Mouse (Mus musculus): ENCODE measurements at regions not wholly inside any gene's neighbourhood (a gene's known extent, or its start where the extent isn't known, plus 50 kb on each side); places are given as distances from the start of the nearest gene placed in this dataset.

DNA sequence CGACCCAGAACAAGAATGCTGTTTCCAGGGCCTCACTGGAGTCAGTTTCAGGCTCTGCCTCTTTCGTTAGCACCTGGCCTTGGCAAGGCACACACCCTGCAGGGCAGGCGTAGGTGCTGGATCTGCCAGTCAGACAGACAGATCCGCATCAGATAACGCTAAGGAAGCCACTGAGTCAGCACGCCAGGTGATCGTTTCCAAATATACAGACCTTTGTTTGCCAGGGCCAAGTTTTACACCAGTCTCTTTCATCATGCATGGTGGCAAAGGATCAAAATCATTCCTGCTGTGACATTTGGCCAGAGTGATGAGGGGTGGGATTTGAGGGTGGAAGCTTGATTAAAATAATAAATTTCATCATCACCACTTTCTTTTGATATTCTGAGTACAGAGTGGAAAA is 411.0 kb downstream of the Ofcc1 start:
- intact Hi-C loops (cut with DNase I): loop anchor here (10.0 kb wide), 1 partner anchor 805 kb away; no protein-coding TSS in a partner anchor

DNA sequence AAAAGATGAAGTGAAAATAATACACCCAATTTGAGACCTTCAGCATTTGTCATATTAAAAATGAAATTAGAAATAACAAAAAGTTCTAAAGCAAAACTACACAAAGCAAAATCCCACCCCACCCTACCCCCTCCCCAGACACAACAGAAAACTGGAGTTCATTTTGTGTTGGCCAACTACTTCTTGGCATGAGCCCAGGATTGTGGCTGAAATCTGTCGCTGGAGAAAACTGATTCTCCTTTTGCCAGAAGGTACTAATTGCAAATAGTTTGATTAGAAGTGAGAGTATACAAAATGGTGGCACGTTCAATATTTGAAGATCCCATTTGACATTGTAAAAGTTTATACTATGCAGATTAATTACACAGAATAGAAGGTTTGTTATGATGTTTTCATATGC is 426.0 kb downstream of the Ofcc1 start:
- intact Hi-C loops (cut with DNase I): no loop called here

DNA sequence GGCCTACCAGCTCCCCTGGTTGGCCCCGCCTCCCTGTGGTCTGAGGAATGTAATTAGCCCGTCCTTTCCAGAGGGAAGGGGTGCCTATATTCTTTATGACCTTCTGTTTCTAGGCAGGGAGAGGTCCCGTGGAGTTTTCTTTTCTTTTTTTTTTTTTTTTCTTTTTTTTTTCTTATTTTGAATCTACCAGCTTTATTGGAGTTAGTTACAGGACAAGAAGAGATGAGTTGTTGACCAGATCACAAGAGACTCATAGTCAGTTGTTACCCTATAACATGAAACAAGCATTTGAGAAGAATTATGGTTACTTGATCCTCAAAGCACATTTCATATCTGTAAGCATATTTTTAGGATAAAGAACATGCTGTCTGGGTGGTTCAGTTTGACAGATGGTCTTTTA is 429.8 kb downstream of the Ofcc1 start:
- intact Hi-C loops (cut with DNase I): no loop called here

DNA sequence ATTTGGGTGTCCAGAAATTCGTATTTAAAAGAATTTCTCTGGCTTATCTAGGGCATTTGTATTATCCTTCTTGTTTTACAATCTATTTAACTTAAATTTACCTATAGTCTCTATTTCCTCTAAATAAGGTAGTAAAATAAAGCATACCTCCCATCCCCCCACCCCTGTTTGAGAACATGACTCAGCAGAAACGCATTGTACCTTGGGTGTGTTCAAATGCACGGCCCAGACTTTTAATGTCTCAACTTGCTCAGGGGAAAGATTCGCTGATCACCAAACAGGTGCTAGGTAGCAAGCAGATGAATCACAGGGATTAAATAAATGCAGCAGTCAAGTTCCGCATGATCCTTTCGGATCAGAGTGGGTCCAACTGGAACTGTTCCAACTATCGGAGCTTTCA is 432.7 kb downstream of the Ofcc1 start:
- intact Hi-C loops (cut with DNase I): no loop called here

DNA sequence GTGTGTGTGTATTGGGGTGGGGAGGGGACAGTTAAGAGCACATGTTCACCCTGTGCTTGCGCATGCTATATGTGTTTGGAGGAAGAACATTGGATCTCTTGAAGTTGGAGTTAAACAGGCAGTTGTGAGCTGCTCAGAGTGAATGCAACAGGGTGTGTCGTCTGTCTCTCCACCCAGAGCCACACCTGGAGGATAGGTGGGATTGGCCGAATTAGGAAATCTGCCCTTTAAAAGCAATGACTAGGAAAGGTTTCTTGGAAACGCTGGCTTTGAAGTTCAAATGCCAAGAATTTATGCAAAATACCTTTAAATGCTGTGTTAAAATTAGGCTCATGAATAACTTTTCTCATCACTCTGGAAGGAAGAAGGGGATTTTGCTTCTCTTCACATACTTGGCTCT is 436.9 kb downstream of the Ofcc1 start:
- intact Hi-C loops (cut with DNase I): no loop called here

DNA sequence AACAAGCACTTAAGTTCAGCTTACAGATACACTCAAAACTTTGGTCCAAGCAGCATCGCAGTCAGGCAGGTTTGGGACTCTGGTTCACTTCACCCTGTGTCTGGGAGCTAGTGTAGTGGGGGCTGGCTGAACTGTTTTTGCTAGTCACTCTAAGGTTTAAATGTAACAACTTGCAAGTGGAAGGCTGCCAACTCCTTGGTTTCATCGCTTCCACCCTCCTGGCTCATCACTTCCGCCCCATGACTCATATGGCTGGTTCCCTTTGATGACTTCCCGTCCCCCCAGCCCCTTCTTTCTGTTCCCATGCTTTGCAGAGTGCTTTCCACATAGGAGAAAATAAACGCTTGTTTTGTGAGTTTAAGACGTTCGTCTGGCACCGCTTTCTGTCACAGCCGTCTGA is 438.1 kb downstream of the Ofcc1 start:
- intact Hi-C loops (cut with DNase I): no loop called here

DNA sequence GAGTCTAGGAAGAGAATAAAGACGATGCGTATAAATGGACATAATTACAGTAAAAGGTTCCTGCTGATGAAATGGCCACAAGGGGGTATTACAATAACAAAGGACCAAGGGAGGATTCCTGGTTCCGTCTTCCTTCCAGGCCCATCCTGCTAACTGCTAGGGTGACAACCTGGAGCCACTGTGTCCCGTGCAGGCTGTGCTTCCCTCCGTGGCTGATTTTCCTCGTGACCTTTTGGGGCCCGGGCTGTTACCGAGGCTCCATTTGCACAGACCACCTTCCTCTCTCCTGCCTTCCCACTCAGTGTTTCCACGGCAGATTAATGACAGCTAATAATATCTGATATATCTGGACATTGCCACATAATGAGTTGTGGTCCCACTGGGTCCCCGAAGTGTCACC is 453.5 kb downstream of the Ofcc1 start:
- intact Hi-C loops (cut with DNase I): no loop called here

DNA sequence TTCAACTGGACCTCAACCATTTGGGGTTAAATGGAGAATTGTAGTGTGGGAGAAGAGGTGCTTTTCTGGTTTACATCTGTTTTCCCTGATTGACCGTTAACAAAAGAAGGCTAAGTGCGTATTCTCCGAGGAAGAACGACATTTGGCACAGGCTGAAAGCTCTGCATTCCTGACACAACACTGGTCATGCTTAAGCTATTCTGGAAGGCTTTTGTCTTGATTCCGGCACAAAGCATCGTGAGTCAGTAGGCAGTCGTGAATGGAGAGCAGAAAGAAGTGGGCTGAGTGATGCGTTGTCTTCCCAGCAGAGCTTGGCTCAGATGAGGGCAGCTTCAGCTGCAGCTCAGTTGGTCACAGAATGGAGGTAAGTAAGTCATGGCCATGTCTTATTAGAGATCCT is 457.0 kb downstream of the Ofcc1 start:
- intact Hi-C loops (cut with DNase I): no loop called here

DNA sequence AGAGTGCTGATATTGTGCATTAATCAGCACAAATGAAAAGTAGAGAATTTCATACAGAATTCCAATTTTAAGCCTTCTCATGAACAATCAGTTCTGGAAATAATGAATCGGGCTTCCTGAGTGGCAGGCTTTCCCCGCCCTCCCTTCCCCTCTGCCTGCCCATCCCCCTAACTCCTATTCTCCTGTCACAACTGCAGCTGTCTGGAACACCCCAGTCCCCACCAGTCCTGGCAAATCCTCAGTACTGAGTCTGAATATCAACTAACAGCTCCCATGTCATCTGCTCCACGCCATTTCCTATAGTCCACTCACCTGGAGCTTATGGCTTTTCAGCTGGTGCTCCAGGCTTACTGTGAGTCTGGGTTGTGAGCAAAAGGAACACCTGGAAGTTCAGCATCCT is 457.9 kb downstream of the Ofcc1 start:
- intact Hi-C loops (cut with DNase I): no loop called here

DNA sequence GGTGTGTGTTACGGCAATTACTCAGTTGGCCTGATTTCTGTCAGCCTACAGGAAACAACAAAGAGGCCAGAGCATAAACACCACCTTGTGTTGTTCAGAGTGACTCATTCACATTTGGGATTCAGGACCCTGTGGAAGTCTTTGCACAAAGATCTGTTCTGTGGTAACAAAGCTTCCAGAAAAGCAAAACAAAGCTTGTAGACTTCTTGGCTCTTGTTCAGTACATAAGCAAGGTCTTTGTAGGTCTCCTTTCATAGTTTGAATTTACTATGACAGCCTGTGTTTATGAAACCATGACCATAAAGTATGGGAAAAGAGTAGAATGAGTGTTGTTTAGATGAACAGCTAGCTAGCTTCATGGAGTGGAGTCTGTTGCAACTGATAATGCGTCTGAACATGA is 461.9 kb downstream of the Ofcc1 start:
- intact Hi-C loops (cut with DNase I): no loop called here

DNA sequence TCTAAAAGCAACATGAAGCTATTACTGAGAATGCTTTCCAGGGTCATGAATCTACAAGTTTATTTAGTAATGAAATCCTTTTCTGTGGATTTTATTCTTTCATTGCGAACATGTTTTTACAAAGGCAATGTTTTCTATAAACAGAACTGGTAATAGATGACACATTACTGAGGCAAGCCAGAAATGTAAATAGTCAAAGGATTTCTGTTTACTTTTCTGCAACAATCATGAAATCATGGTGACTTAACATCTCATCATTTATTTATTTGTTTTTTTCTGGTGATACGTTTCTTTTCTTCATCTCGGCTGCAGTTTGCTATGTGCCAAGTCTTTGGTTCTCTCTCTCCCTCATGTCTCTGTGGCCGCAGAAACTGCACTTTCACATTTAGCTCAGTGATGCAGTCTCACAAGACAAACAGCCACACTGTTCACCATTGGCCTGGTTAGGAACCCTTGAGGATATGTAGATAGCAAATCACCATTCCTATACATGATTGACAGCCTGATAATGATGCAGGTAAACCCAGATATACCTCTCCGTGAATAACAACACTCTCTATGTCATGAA is 462.8 kb downstream of the Ofcc1 start:
- intact Hi-C loops (cut with DNase I): no loop called here

DNA sequence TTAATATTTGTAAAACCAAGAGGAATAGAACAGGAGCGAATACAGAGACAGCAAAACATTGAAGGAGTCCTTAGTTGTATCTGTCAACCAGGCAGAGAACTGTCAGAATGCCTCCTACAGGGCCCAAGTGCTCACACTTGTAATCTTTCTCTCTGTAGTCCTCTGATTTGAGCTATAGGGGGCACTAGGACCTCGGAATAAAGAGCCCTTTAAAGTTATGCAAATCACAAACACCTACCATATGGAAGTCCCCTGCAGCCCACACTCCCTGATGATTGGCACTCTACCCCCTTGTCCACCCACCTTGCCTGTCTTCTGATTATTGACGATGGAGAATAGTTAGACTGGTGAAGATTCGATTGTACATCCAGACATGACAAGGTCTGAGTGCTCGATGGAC is 467.1 kb downstream of the Ofcc1 start:
- intact Hi-C loops (cut with DNase I): no loop called here

DNA sequence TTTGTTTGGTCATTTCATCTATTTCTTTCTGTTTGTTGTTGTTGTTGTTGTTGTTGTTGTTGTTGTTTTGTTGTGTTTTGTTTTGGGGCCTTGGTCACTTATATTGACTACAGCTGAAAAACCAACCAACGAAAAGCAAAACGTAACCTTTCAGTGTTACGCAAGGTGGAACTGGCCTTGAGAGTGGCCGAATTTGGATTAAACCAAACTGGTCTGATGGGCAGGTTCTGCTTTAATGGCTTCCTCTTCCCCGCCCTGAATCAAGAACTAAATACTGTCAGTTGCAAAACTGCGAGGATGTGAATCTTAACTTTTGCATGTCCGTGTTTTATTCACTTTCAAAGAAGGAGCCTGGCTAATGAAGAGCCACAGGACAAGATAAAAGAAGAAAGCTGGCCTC is 480.2 kb downstream of the Ofcc1 start:
- intact Hi-C loops (cut with DNase I): no loop called here

DNA sequence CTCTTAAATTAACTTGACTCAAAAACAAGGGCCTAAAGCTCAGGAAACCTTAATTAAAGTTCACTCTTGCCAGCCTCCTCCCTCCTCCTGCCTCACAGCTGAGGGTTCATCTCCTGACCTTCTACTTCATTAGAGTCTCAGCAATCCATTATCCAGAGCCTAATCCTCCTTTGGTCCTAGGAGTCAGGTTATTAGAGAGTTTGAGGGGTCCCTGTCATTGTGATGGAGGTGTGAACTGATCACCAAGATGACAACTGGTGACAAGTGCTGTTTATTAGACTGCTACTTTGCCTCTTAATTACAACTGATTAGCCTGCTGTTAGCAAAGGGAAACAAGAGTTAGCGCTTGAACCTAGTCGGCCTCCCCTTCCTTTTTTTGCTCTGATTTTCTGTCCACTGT is 481.1 kb downstream of the Ofcc1 start:
- intact Hi-C loops (cut with DNase I): no loop called here

DNA sequence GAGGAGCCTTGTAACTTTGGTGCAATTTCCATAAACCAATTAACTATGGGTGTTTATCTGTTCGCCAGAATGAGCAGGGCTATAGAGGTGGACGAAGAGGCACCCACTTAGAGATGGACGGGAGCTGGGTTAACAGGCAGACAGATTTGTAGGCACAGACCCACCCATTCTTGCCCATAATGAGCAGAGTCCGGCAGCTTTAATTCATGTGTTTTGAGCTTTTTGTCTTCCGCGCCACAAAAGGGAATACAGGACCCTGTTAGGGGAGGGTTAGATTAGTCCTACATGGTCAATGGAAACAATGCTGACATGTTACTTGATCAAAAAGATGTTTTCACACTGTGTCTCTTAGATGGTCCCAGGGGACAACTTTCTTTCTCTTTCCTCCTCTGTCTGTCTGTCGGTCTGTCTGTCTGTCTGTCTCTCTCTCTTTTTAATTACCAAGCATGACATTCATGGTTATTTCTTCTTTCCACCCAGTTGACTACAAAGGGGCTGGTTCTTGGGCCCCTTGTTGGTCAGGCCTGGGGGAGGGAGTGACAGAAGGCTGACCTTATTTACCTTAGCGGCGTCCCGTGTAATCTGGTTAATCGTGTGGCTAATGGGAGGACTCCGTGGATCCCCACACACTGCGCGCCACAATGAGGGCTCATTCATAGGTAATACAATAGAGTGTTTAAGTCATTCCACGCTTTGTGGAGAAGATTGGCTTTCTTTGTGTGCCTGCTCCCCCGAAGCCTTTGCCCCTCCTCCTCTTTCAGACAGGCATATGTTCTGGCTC is 483.7 kb downstream of the Ofcc1 start:
- intact Hi-C loops (cut with DNase I): no loop called here

DNA sequence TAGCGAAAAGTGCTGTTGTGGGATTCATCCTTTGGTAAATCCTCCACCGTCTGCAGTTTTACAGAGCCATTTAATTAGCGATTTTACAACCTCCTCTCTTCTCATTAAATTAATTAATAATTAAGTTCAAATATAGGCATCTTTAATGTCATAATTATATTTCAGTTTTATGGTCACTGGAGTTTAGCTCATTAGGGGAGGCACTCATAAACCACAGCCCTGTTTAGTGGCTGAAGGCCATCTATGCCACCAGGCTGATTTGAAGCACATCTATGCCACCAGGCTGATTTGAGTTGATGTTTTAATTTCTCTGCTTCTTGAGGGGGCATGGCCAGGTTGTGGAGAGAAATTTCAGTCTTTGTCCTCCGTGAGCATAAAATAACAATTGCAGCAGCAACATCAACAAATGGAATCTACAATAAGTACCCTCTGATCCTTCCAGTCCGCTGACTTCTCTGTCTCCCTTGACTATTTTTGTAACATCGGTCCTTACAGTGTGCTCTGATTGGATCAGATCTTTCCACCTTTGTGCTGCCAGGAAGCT is 508.9 kb downstream of the Ofcc1 start:
- intact Hi-C loops (cut with DNase I): no loop called here

DNA sequence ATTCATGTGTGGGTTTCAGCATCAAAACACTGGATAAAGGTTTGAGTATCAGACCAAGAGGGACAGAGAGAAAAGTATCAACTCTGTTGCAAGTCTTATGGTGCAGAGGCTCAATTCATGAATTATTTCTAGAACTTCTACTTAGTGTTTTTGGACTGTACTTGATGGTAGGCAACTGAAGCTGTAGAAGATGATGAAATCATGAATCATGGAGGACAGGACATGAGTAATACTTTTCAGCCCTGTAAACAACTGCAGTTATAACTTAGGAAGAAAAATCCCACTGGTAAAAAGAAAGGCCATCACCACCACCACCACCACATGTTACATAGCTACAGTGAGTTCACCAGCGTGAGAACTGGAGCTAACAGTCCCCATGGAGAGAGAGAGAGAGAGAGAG is 511.9 kb downstream of the Ofcc1 start:
- intact Hi-C loops (cut with DNase I): no loop called here

DNA sequence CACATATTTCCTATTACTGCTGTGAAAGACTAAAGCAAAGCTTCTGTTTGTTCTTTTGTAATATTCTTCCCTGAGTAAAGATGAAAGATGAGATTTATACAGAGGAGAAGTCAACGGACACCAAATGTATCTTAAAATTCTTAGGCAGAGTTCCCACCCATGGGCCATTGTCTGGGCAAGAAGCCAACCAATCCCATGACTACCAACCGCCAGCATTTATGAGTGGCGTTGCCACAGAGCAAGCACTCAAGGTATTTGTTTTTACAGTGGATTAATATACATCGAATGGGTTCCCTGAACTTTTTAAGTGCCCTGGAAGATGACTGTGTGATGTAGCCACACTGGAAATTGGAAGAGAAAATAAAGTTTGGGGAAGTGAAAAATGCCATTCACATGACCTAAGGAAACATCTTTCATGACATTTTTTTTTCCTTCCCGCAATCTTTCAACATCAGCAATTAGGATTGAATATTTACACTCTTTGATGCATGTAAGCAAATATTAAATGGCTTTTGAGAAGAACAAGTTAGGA is 525.1 kb downstream of the Ofcc1 start:
- intact Hi-C loops (cut with DNase I): no loop called here

DNA sequence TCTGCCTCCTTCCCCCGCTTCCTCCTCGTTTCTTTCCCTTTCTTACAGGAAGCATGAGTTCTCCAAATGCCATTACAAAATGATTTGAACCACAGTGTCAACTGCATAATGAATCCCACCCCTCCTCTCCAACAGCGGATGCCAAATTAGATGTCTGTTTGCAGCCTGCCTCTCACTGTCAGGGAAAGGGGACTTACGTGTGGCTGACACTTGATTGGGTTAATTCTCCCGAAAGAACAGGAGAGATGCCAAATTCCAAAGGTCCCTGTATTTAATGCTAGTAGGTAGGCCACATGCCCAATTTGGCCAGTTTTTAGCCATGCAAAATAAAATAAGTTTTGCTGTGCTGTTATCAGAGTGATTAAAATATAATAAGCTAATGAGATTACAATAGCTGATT is 525.9 kb downstream of the Ofcc1 start:
- intact Hi-C loops (cut with DNase I): no loop called here

DNA sequence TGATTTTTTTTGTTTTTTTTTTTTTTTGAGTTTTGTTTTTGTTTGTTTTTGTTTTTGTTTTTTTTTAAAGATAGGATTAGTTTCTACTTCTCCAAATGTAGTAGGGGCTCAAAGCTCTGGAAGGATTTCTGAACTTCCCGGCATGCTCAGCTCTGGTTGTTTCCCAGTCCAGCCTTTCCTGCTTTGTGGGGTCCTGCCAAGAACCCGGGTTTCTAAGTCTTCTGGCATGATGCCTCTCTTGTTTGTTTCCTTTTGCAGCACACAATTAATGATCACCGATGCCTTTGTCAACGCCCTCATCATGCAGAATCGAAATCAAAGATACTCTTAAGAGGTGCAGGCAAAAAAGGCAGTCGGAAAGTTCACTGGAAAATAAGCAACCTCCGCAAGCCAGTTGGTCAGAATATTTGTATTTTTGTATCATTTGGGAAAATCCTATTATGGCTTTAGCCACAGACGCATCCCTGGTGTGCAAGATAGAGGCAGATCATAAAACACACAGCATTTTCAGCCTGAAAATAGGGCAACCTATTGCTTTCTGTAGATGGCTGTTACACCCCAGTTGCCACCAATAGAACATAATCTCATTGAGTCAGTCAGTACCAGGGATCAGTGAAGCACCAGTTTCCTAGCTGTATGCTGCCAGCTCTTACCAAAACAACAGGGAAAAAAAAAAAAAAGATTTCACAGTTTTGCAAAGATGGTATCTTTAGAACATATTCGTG is 526.6 kb downstream of the Ofcc1 start:
- intact Hi-C loops (cut with DNase I): no loop called here

DNA sequence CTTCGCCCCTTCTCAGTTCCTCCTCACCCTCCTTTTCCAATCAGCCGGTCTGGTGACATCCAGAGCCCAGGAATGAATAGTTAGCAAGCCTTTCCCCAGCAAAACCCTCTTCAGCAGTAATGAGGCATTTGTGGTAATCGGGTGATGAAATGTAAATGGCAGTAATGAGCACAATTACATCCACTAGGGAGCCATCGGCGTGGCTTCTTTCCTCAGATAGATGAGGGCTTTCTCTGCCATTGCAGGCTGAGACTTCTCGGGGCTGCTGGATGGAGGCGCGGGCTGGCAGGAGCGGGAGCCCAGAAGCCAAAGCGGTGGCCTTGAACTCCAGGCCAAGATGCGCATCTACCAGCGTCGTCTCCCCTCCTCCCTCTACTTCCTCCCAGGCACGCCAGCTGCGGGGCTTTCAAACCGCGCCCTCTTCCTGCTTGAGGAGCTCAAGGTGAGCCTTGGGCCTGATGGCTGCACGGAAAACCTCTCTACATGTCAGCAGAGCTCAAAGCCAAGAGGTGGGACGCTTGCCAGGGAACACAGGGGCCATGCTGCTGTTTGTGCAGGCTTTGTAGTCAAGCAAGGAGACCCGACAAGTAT is 537.2 kb downstream of the Ofcc1 start:
- intact Hi-C loops (cut with DNase I): no loop called here

Data from adrenal gland (tissue).